Mouse (Mus musculus): ENCODE measurements around the gene Iqck. TPM values are rescaled to one million over a fixed set of nuclear protein-coding genes. Genes with fewer than 3 reads are reported as not detected.

Iqck gene
- total RNA-seq, 1 experiment, result 1.8 TPM

DNA sequence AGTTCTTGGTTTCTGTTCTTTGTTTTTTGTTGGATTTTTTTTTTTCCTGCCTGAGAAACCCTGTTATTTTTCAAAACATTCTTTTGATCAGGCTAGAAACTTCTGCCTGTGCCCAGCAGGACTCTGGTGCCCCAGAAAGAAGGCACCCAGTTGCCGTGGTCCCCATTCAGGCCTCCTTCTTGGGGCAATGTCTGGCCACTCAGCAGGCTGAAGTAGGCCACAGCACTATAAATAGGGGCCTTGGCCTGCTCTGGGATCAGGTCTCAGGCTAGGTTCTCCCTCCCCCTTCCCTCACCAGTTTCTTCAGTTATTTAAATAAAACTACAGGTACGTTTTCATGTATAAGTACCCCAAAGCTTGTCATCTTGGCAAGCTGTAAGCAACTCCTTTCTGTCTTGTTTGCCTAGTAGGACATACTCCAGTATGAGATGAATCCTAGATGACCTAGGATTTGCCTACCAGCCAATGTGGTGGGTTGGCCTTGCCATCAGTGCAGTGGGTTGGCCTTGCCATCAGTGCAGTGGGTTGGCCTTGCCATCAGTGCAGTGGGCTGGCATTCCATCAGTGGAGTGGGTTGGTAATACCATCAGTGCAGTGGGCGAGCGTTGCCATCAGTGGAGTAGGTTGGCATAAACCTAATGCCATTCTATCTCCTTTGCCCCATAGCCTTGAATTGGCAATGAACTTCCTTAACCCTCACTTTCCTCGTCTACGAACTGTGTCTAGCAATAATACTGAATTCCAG, 71.1 kb downstream of the Iqck start:
- DNase-seq (ENCODE audit: low read depth, low spot score), result no peak
- no peak for TF ChIP-seq ZC3H11A (IDR thresholded peaks at IDR 0.05; ENCODE audit: borderline replicate concordance, low read depth, low read length)
- TF ChIP-seq ZNF384 (IDR thresholded peaks at IDR 0.05; ENCODE audit: low read depth, low read length), result no peak
- TF ChIP-seq CHD2 (IDR thresholded peaks at IDR 0.05; ENCODE audit: low read depth, low read length), result no peak
- TF ChIP-seq HCFC1 (IDR thresholded peaks at IDR 0.05; ENCODE audit: borderline replicate concordance, insufficient read depth, low read length), result no peak
- no peak for TF ChIP-seq MAFK (IDR thresholded peaks at IDR 0.05; ENCODE audit: insufficient read depth, low read depth, low read length)
- no peaks in the 10 kb centered on the region for H3K4me1 ChIP-seq (ENCODE audit: control insufficient read depth in 2 of 2, insufficient read depth in 2 of 2, low read length in 2 of 2, poor library complexity in 1 of 2)
- no peak overlapping the region for H3K4me3 ChIP-seq (ENCODE audit: insufficient read depth in 1 of 2, low read depth in 1 of 2, low read length in 2 of 2, poor library complexity in 1 of 2, severe bottlenecking in 1 of 2)
- in situ Hi-C loops (cut with MboI; ENCODE audit: low sequenced_read_pairs in 2 of 2, unreplicated experiment in 2 of 2), result no loop called here
- no peak overlapping the region for H3K27ac ChIP-seq (ENCODE audit: insufficient read depth, low read depth, low read length, poor library complexity, severe bottlenecking)
- H3K36me3 ChIP-seq (ENCODE audit: control insufficient read depth, insufficient read depth, low read length, poor library complexity, severe bottlenecking), result no peaks in the 10 kb centered on the region
- no peak overlapping the region for H3K9ac ChIP-seq (ENCODE audit: insufficient read depth, low read depth, low read length, poor library complexity, severe bottlenecking)
- no peaks in the 10 kb centered on the region for H3K9me3 ChIP-seq (ENCODE audit: control insufficient read depth, insufficient read depth, low read depth, low read length)

DNA sequence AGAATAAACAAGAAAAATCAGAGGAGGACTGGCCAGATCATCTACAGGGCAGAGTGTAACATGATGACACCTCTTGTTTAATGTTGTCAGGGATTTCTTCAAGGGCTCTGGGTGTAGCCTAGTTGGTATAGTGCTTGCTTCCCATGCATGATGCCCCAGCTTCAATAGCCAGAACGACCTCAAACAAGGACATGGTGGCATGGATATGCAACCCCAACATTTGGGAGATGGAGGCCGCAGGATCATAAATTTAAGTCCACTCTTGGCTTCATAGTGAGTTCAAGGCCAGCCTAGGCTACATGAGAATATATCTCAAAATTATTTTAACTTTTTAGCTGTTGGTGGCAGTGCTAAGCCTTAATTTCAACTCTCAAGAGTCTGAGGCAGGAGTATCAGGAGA, 71.7 kb downstream of the Iqck start:
- no peak overlapping the region for H3K9ac ChIP-seq (ENCODE audit: insufficient read depth, low read depth, low read length, poor library complexity, severe bottlenecking)
- no peak overlapping the region for H3K4me3 ChIP-seq (ENCODE audit: insufficient read depth in 1 of 2, low read depth in 1 of 2, low read length in 2 of 2, poor library complexity in 1 of 2, severe bottlenecking in 1 of 2)
- DNase-seq (ENCODE audit: low read depth, low spot score), result no peak
- TF ChIP-seq ZNF384 (IDR thresholded peaks at IDR 0.05; ENCODE audit: low read depth, low read length), result no peak
- TF ChIP-seq CHD2 (IDR thresholded peaks at IDR 0.05; ENCODE audit: low read depth, low read length), result no peak
- no peak for TF ChIP-seq MAFK (IDR thresholded peaks at IDR 0.05; ENCODE audit: insufficient read depth, low read depth, low read length)
- no peak for TF ChIP-seq ZC3H11A (IDR thresholded peaks at IDR 0.05; ENCODE audit: borderline replicate concordance, low read depth, low read length)
- no peak for TF ChIP-seq HCFC1 (IDR thresholded peaks at IDR 0.05; ENCODE audit: borderline replicate concordance, insufficient read depth, low read length)
- H3K4me1 ChIP-seq (ENCODE audit: control insufficient read depth in 2 of 2, insufficient read depth in 2 of 2, low read length in 2 of 2, poor library complexity in 1 of 2), result no peaks in the 10 kb centered on the region
- no peaks in the 10 kb centered on the region for H3K36me3 ChIP-seq (ENCODE audit: control insufficient read depth, insufficient read depth, low read length, poor library complexity, severe bottlenecking)
- H3K9me3 ChIP-seq (ENCODE audit: control insufficient read depth, insufficient read depth, low read depth, low read length), result no peaks in the 10 kb centered on the region
- H3K27ac ChIP-seq (ENCODE audit: insufficient read depth, low read depth, low read length, poor library complexity, severe bottlenecking), result no peak overlapping the region
- in situ Hi-C loops (cut with MboI; ENCODE audit: low sequenced_read_pairs in 2 of 2, unreplicated experiment in 2 of 2), result no loop called here

DNA sequence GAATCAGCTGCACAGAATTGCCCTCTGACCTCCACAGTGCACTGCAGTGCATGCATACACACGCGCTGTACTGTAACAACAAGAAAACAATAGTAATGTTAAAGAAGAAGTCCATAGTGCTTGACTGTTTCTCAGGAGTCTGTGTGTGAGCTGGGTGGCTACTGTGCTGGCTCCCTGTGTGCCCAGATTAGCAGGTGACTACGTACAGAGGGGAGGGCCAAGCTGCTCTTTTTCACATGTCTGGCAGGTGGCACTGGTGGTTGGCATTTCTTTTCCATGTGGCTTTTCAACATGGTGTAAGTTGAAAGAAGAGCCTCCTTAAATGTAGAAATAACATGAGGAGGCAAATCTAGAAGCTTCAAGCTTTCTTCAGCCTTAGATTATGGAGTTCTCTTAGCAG, 72.8 kb downstream of the Iqck start:
- Histone ChIP-seq H3K9ac (ENCODE audit: insufficient read depth, low read depth, low read length, poor library complexity, severe bottlenecking) (no peak overlapping the region), H3K27ac (ENCODE audit: insufficient read depth, low read depth, low read length, poor library complexity, severe bottlenecking) (no peak overlapping the region), H3K9me3 (ENCODE audit: control insufficient read depth, insufficient read depth, low read depth, low read length) (no peaks in the 10 kb centered on the region), H3K4me1 (ENCODE audit: control insufficient read depth in 2 of 2, insufficient read depth in 2 of 2, low read length in 2 of 2, poor library complexity in 1 of 2) (no peaks in the 10 kb centered on the region), H3K4me3 (ENCODE audit: insufficient read depth in 1 of 2, low read depth in 1 of 2, low read length in 2 of 2, poor library complexity in 1 of 2, severe bottlenecking in 1 of 2) (no peak overlapping the region), H3K36me3 (ENCODE audit: control insufficient read depth, insufficient read depth, low read length, poor library complexity, severe bottlenecking) (no peaks in the 10 kb centered on the region)
- in situ Hi-C loops (cut with MboI; ENCODE audit: low sequenced_read_pairs in 2 of 2, unreplicated experiment in 2 of 2), result no loop called here
- no peak for DNase-seq (ENCODE audit: low read depth, low spot score)
- TF ChIP-seq CHD2 (IDR thresholded peaks at IDR 0.05; ENCODE audit: low read depth, low read length) (no peak), HCFC1 (IDR thresholded peaks at IDR 0.05; ENCODE audit: borderline replicate concordance, insufficient read depth, low read length) (no peak), ZC3H11A (IDR thresholded peaks at IDR 0.05; ENCODE audit: borderline replicate concordance, low read depth, low read length) (no peak), ZNF384 (IDR thresholded peaks at IDR 0.05; ENCODE audit: low read depth, low read length) (no peak), MAFK (IDR thresholded peaks at IDR 0.05; ENCODE audit: insufficient read depth, low read depth, low read length) (no peak)

- DNase-seq (ENCODE audit: low read depth, low spot score), result no peak
- no peak overlapping the region for H3K9ac ChIP-seq (ENCODE audit: insufficient read depth, low read depth, low read length, poor library complexity, severe bottlenecking)
- no peak overlapping the region for H3K27ac ChIP-seq (ENCODE audit: insufficient read depth, low read depth, low read length, poor library complexity, severe bottlenecking)
- TF ChIP-seq HCFC1 (IDR thresholded peaks at IDR 0.05; ENCODE audit: borderline replicate concordance, insufficient read depth, low read length) (no peak), ZC3H11A (IDR thresholded peaks at IDR 0.05; ENCODE audit: borderline replicate concordance, low read depth, low read length) (no peak), CHD2 (IDR thresholded peaks at IDR 0.05; ENCODE audit: low read depth, low read length) (no peak), MAFK (IDR thresholded peaks at IDR 0.05; ENCODE audit: insufficient read depth, low read depth, low read length) (no peak), ZNF384 (IDR thresholded peaks at IDR 0.05; ENCODE audit: low read depth, low read length) (no peak)
- in situ Hi-C loops (cut with MboI; ENCODE audit: low sequenced_read_pairs in 2 of 2, unreplicated experiment in 2 of 2), result no loop called here
- no peaks in the 10 kb centered on the region for H3K36me3 ChIP-seq (ENCODE audit: control insufficient read depth, insufficient read depth, low read length, poor library complexity, severe bottlenecking)
- no peak overlapping the region for H3K4me3 ChIP-seq (ENCODE audit: insufficient read depth in 1 of 2, low read depth in 1 of 2, low read length in 2 of 2, poor library complexity in 1 of 2, severe bottlenecking in 1 of 2)
- no peaks in the 10 kb centered on the region for H3K9me3 ChIP-seq (ENCODE audit: control insufficient read depth, insufficient read depth, low read depth, low read length)
- no peaks in the 10 kb centered on the region for H3K4me1 ChIP-seq (ENCODE audit: control insufficient read depth in 2 of 2, insufficient read depth in 2 of 2, low read length in 2 of 2, poor library complexity in 1 of 2)
Measured at GRCm38 (mm10) chr7:118928916-118929315, 73.4 kb downstream of the Iqck start.

Measured in ES-E14 (cell line).